Mouse (Mus musculus) heart, embryonic 14.5 days (tissue): ENCODE measurements around the gene Cyp1a1. TPM values are rescaled to one million over a fixed set of nuclear protein-coding genes. Genes with fewer than 3 reads are reported as not detected.

ENCODE experiments used
- ATAC-seq: fragments of 200-750 bp; cut with Nextera tagmentation; 2 replicates; pipeline ENCODE4 v1.8.0; 2017; ENCODE audit warnings: low read depth, moderate TSS enrichment; ENCODE audit not compliant: insufficient number of reproducible peaks, insufficient read depth, low FRiP score
- H3K27ac ChIP-seq, 2 experiments: fragments of 200-500 bp in 1 of 2; fragments of 300-500 bp in 1 of 2; sonication (generic) in 1 of 2; replicated peaks in 1 of 2; 2 replicates each; pipeline ENCODE4 v1.5.1; 2012 to 2014; ENCODE audit warnings: low read depth in 2 of 2, low read length in 2 of 2, control low read depth in 1 of 2, mild to moderate bottlenecking in 1 of 2, mixed read lengths in 1 of 2; ENCODE audit not compliant: control insufficient read depth in 1 of 2, insufficient read depth in 1 of 2
- H3K27me3 ChIP-seq: fragments of 300-500 bp; sonication (generic); 2 replicates; pipeline ENCODE4 v1.6.1; 2014; ENCODE audit warnings: mild to moderate bottlenecking, low read length, control low read depth; ENCODE audit not compliant: control insufficient read depth, insufficient read depth
- H3K36me3 ChIP-seq: fragments of 300-500 bp; sonication (generic); 2 replicates; pipeline ENCODE4 v1.6.1; 2014; ENCODE audit warnings: mild to moderate bottlenecking, control low read depth, low read length, mixed read lengths; ENCODE audit not compliant: control insufficient read depth, insufficient read depth
- H3K4me1 ChIP-seq, 2 experiments: fragments of 200-500 bp in 1 of 2; fragments of 300-500 bp in 1 of 2; sonication (generic) in 1 of 2; 2 replicates each; pipeline ENCODE4 v1.6.1; 2012 to 2014; ENCODE audit warnings: low read length in 2 of 2, control low read depth in 1 of 2, mixed read lengths in 1 of 2; ENCODE audit not compliant: control insufficient read depth in 2 of 2, insufficient read depth in 2 of 2
- H3K4me2 ChIP-seq: fragments of 300-500 bp; sonication (generic); 2 replicates; pipeline ENCODE4 v1.6.1; 2014; ENCODE audit warnings: mild to moderate bottlenecking, low read length
- H3K4me3 ChIP-seq, 2 experiments: fragments of 200-500 bp in 1 of 2; fragments of 300-500 bp in 1 of 2; sonication (generic) in 1 of 2; 2 replicates each; pipeline ENCODE4 v1.5.1; 2012 to 2014; ENCODE audit warnings: low read length in 2 of 2, mild to moderate bottlenecking in 2 of 2, control low read depth in 1 of 2, low read depth in 1 of 2, moderate library complexity in 1 of 2; ENCODE audit not compliant: control insufficient read depth in 1 of 2, insufficient read depth in 1 of 2
- H3K9ac ChIP-seq: fragments of 300-500 bp; sonication (generic); 2 replicates; pipeline ENCODE4 v1.6.1; 2014; ENCODE audit warnings: mild to moderate bottlenecking, low read length
- H3K9me3 ChIP-seq: fragments of 300-500 bp; sonication (generic); 2 replicates; pipeline ENCODE4 v1.6.1; 2016; ENCODE audit warnings: low read length, control low read depth; ENCODE audit not compliant: control insufficient read depth
- WGBS: fragments of 180-500 bp; shearing (Covaris S2); extraction: QIAGEN DNeasy Blood & Tissue Kit; methylation state at CpG from one replicate; pipeline ENCODE4 v1.1.7; 2014; 5-methylcytosine and 5-hydroxymethylcytosine counted together
- polyA plus RNA-seq: library from polyadenylated mRNA; unstranded; fragments of >200 nt; fragmentation: Nextera tagmentation; extraction: Ambion mirVana; gene quantifications from 2 replicates; pipeline ENCODE4 v1.2.1, GENCODE M21; 2014

The Cyp1a1 gene
- polyA plus RNA-seq, 1 experiment from 2014 or later, result not detected

GRCm38 (mm10) chr9:57667817-57668216, 19.9 kb upstream of the Cyp1a1 start:
- Histone ChIP-seq H3K27me3 (no peaks in the 10 kb centered on the region), H3K9me3 (no peaks in the 10 kb centered on the region), H3K9ac (no peak overlapping the region), H3K4me2 (no peak overlapping the region), H3K4me3 (no peak overlapping the region), H3K4me1 (no peaks in the 10 kb centered on the region; a peak in 1 of 4 replicates), H3K27ac (no peak overlapping the region), H3K36me3 (no peaks in the 10 kb centered on the region)
- ATAC-seq, result no peak
- 57% methylated on average over 11 of the region's 11 CpGs for WGBS

DNA sequence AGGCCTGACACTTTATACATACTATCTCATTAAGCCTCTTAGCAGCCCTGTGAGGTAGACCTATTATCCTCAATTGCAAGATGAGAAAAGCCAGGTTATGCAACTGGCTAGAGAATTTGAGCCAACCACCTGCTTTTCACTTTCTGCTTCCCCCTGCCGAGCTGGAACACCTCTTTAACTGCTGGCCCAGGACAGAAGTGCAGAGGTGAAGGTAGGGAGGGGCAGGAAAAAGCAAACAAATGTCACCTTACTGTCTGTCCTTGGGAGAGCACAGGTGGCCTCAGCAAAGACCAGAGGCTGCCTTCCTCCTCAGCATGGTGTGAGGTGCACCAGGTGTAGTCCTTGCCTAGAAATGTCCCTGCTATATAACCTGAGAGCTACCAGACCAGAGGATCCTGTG, 19.5 kb upstream of the Cyp1a1 start:
- H3K36me3 ChIP-seq, result no peaks in the 10 kb centered on the region
- 45% methylated on average over 1 of the region's 1 CpGs for WGBS
- H3K9ac ChIP-seq, result no peak overlapping the region
- no peaks in the 10 kb centered on the region; a peak in 1 of 4 replicates for H3K4me1 ChIP-seq
- H3K4me2 ChIP-seq, result no peak overlapping the region
- H3K9me3 ChIP-seq, result no peaks in the 10 kb centered on the region
- H3K4me3 ChIP-seq, result no peak overlapping the region
- no peak overlapping the region for H3K27ac ChIP-seq
- ATAC-seq, result no peak
- no peaks in the 10 kb centered on the region for H3K27me3 ChIP-seq

GRCm38 (mm10) chr9:57669566-57669965, 18.2 kb upstream of the Cyp1a1 start:
- 78% methylated on average over 3 of the region's 3 CpGs for WGBS
- H3K27ac ChIP-seq, result no peak overlapping the region
- no peaks in the 10 kb centered on the region for H3K27me3 ChIP-seq
- H3K36me3 ChIP-seq, result no peaks in the 10 kb centered on the region
- H3K9me3 ChIP-seq, result no peaks in the 10 kb centered on the region
- ATAC-seq, result no peak
- H3K4me2 ChIP-seq, result no peak overlapping the region
- no peaks in the 10 kb centered on the region; a peak in 1 of 4 replicates for H3K4me1 ChIP-seq
- H3K9ac ChIP-seq, result no peak overlapping the region
- no peak overlapping the region for H3K4me3 ChIP-seq

DNA sequence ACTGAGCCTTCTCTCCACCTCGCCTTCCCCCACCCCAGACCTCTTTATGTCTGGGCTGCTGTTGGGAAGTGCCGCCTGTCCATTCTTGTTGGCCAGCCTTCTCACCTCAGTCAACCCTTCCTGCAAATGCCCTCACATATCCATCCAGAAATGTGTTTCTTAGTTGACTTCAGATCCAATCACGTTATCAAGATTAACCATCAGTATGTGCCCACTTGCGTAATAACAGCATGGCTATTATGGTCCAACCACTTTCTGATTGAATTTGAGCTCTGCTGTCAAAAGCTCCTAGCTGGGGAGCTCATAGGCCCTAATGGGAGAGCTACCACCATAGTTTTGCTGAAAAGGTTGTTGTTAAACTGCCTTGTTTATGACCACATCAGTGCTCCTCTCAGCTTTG, 16.7 kb upstream of the Cyp1a1 start:
- H3K9me3 ChIP-seq, result no peaks in the 10 kb centered on the region

DNA sequence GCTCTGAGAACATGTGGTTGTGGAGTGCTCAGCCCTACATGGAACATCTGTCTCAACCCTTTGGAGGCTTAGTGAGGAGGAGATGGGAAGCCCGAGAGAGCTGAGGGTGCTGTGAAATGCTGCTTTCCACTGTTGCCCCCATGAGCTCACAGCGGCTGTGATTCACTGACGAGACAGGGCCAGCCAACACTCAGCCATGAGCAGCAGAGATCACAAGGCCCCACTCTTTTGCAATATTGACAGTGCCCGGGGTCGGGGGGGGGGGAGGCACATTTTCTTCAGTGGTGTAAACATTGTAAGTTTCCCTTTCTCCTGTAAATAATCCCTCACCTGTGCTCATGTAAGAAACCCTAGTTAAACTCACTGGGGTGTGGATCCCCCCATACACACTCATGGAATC, 16.2 kb upstream of the Cyp1a1 start:
- no peak for ATAC-seq

More for the DNA sequence above, 16.7 kb upstream of the Cyp1a1 start:
- Histone ChIP-seq H3K36me3 (no peaks in the 10 kb centered on the region), H3K4me1 (no peaks in the 10 kb centered on the region; a peak in 1 of 4 replicates), H3K27me3 (no peaks in the 10 kb centered on the region), H3K9ac (no peak overlapping the region), H3K4me2 (no peak overlapping the region), H3K27ac (no peak overlapping the region), H3K4me3 (no peak overlapping the region)
- ATAC-seq, result no peak
- 81% methylated on average over 4 of the region's 4 CpGs for WGBS

DNA sequence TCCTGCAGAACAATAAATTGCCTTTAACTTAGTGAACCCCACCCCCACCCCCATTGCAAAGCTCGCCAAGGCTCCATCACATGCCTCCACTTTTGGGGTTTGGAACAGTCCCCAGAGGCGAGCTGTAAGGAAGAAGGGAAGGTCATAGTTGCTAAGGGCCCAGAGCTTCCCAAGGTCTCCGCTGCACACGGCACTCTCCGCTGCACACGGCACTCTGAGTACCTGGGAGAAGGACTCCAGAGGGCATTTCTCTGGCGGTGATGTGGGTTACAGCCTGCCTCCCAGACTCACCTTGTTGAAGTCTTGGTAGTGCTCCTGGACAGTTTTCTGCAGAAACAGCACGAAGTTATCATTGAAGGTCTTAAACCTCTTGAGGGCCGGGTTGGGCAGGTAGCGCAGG, 6.3 kb upstream of the Cyp1a1 start:
- Histone ChIP-seq H3K9ac (no peak overlapping the region), H3K9me3 (no peaks in the 10 kb centered on the region), H3K4me1 (no peaks in the 10 kb centered on the region), H3K27ac (no peak overlapping the region), H3K36me3 (no peaks in the 10 kb centered on the region), H3K4me2 (no peak overlapping the region), H3K27me3 (no peaks in the 10 kb centered on the region), H3K4me3 (no peak overlapping the region)
- WGBS, result 76% methylated on average over 10 of the region's 10 CpGs
- no peak for ATAC-seq

More for the DNA sequence above, 16.2 kb upstream of the Cyp1a1 start:
- no peaks in the 10 kb centered on the region; a peak in 1 of 4 replicates for H3K4me1 ChIP-seq
- H3K36me3 ChIP-seq, result no peaks in the 10 kb centered on the region
- no peak overlapping the region for H3K9ac ChIP-seq
- WGBS, result 75% methylated on average over 5 of the region's 5 CpGs
- no peak overlapping the region for H3K4me3 ChIP-seq
- no peak overlapping the region for H3K4me2 ChIP-seq
- H3K27ac ChIP-seq, result no peak overlapping the region
- H3K9me3 ChIP-seq, result no peaks in the 10 kb centered on the region
- H3K27me3 ChIP-seq, result no peaks in the 10 kb centered on the region

- H3K9ac ChIP-seq, result no peak within 1 kb of the TSS
- H3K4me3 ChIP-seq, result no peak within 1 kb of the TSS
- H3K4me1 ChIP-seq, result no peaks in the 10 kb centered on the region
- H3K36me3 ChIP-seq, result no peaks in the 10 kb centered on the region
- H3K27me3 ChIP-seq, result no peaks in the 10 kb centered on the region
- no peak within 1 kb of the TSS for H3K4me2 ChIP-seq
- no peaks in the 10 kb centered on the region for H3K9me3 ChIP-seq
- no peak within 1 kb of the TSS for H3K27ac ChIP-seq
- whole genome bisulfite sequencing, result 71% methylated on average over 5 of the region's 5 CpGs
- no peak for ATAC-seq
Observed at GRCm38 (mm10) chr9:57683520-57683919, 4.2 kb upstream of the Cyp1a1 start, which contains the start of gene Cyp1a2. Gene Cyp1a2, minus strand, starts transcription at chr9:57683703.

- no peak overlapping the region for H3K4me2 ChIP-seq
- no peak overlapping the region for H3K9ac ChIP-seq
- H3K27ac ChIP-seq, result no peak overlapping the region
- H3K36me3 ChIP-seq, result no peaks in the 10 kb centered on the region
- H3K4me3 ChIP-seq, result no peak overlapping the region
- H3K27me3 ChIP-seq, result no peaks in the 10 kb centered on the region
- 85% methylated on average over 5 of the region's 5 CpGs for WGBS
- no peaks in the 10 kb centered on the region for H3K4me1 ChIP-seq
- no peaks in the 10 kb centered on the region for H3K9me3 ChIP-seq
- no peak for ATAC-seq
Observed at GRCm38 (mm10) chr9:57686011-57686410, 1.7 kb upstream of the Cyp1a1 start.
